Mouse (Mus musculus): ENCODE data around the gene Rbm47. TPM values are rescaled to one million over a fixed set of nuclear protein-coding genes. Genes with fewer than 3 reads are reported as not detected.

Gene Rbm47
- 75.0 and 85.6 TPM in 2 replicates for polyA plus RNA-seq (2015; fragmentation: Nextera tagmentation; extraction: Ambion mirVana)

GRCm38 (mm10) chr5:66173018-66173417 is at the start of gene Rbm47:
Rbm47 (minus strand) TSS chr5:66173118.
- no peaks in the 10 kb centered on the region for H3K27me3 ChIP-seq (ENCODE audit: insufficient read depth, low read length)
- peaks cover 8% of the 10 kb centered on the region; the same call in 1 of the 2 replicates for H3K4me1 ChIP-seq (ENCODE audit: insufficient read depth, low read length)
- no peaks in the 10 kb centered on the region for H3K9me3 ChIP-seq (ENCODE audit: low read length)
- H3K4me2 ChIP-seq (replicated peaks; ENCODE audit: low read depth, low read length) = no peak within 1 kb of the TSS
- WGBS = 81% methylated on average over 2 of the region's 2 CpGs
- no peaks in the 10 kb centered on the region for H3K36me3 ChIP-seq (ENCODE audit: insufficient read depth, low read length)
- no peak for ATAC-seq (ENCODE audit: low FRiP score, low TSS enrichment)
- H3K9ac ChIP-seq (replicated peaks; ENCODE audit: low read length) = no peak within 1 kb of the TSS
- H3K27ac ChIP-seq (ENCODE audit: low read length) = no peak within 1 kb of the TSS
- no peak within 1 kb of the TSS for H3K4me3 ChIP-seq (ENCODE audit: low read length)

- ATAC-seq (ENCODE audit: low FRiP score, low TSS enrichment) = no peak
Observed at GRCm38 (mm10) chr5:66220620-66221019, 47.7 kb upstream of the Rbm47 start.

GRCm38 (mm10) chr5:66219692-66220091 is 46.8 kb upstream of the Rbm47 start:
- no peak overlapping the region for H3K27ac ChIP-seq (ENCODE audit: low read length)
- 18% methylated on average over 6 of the region's 6 CpGs for WGBS

More at GRCm38 (mm10) chr5:66220620-66221019, 47.7 kb upstream of the Rbm47 start:
- Histone ChIP-seq H3K9me3 (ENCODE audit: low read length) (no peaks in the 10 kb centered on the region), H3K36me3 (ENCODE audit: insufficient read depth, low read length) (no peaks in the 10 kb centered on the region), H3K27ac (ENCODE audit: low read length) (no peak overlapping the region), H3K4me1 (ENCODE audit: insufficient read depth, low read length) (peaks cover 14% of the 10 kb centered on the region), H3K9ac (replicated peaks; ENCODE audit: low read length) (no peak overlapping the region), H3K4me3 (ENCODE audit: low read length) (no peak overlapping the region), H3K27me3 (ENCODE audit: insufficient read depth, low read length) (no peaks in the 10 kb centered on the region), H3K4me2 (replicated peaks; ENCODE audit: low read depth, low read length) (no peak overlapping the region)
- 71% methylated on average over 9 of the region's 9 CpGs for WGBS

GRCm38 (mm10) chr5:66215569-66216277 is 42.8 kb upstream of the Rbm47 start:
- Histone ChIP-seq H3K27me3 (ENCODE audit: insufficient read depth, low read length) (no peaks in the 10 kb centered on the region), H3K36me3 (ENCODE audit: insufficient read depth, low read length) (no peaks in the 10 kb centered on the region), H3K9ac (replicated peaks; ENCODE audit: low read length) (no peak overlapping the region), H3K9me3 (ENCODE audit: low read length) (no peaks in the 10 kb centered on the region), H3K4me3 (ENCODE audit: low read length) (no peak overlapping the region), H3K4me2 (replicated peaks; ENCODE audit: low read depth, low read length) (no peak overlapping the region), H3K27ac (ENCODE audit: low read length) (no peak overlapping the region), H3K4me1 (ENCODE audit: insufficient read depth, low read length) (peaks cover 14% of the 10 kb centered on the region)
- WGBS = 52% methylated on average over 10 of the region's 10 CpGs
- no peak for ATAC-seq (ENCODE audit: low FRiP score, low TSS enrichment)

More at GRCm38 (mm10) chr5:66219692-66220091, 46.8 kb upstream of the Rbm47 start:
- peaks cover 14% of the 10 kb centered on the region for H3K4me1 ChIP-seq (ENCODE audit: insufficient read depth, low read length)
- ATAC-seq (ENCODE audit: low FRiP score, low TSS enrichment) = peak; percentile 14; the same call in 1 of the 2 replicates
- no peaks in the 10 kb centered on the region for H3K36me3 ChIP-seq (ENCODE audit: insufficient read depth, low read length)
- no peak overlapping the region for H3K9ac ChIP-seq (replicated peaks; ENCODE audit: low read length)
- no peaks in the 10 kb centered on the region for H3K9me3 ChIP-seq (ENCODE audit: low read length)
- H3K4me2 ChIP-seq (replicated peaks; ENCODE audit: low read depth, low read length) = peak overlapping the region; percentile 22
- H3K27me3 ChIP-seq (ENCODE audit: insufficient read depth, low read length) = no peaks in the 10 kb centered on the region
- no peak overlapping the region for H3K4me3 ChIP-seq (ENCODE audit: low read length)

- Histone ChIP-seq H3K4me2 (replicated peaks; ENCODE audit: low read depth, low read length) (no peak overlapping the region), H3K9me3 (ENCODE audit: low read length) (no peaks in the 10 kb centered on the region), H3K27ac (ENCODE audit: low read length) (no peak overlapping the region), H3K4me3 (ENCODE audit: low read length) (no peak overlapping the region), H3K36me3 (ENCODE audit: insufficient read depth, low read length) (no peaks in the 10 kb centered on the region), H3K27me3 (ENCODE audit: insufficient read depth, low read length) (no peaks in the 10 kb centered on the region), H3K4me1 (ENCODE audit: insufficient read depth, low read length) (peaks cover 11% of the 10 kb centered on the region), H3K9ac (replicated peaks; ENCODE audit: low read length) (no peak overlapping the region)
- ATAC-seq (ENCODE audit: low FRiP score, low TSS enrichment) = no peak
- WGBS = 64% methylated on average over 7 of the region's 7 CpGs
Observed at GRCm38 (mm10) chr5:66214395-66214935, 41.5 kb upstream of the Rbm47 start.

- no peak overlapping the region for H3K9ac ChIP-seq (replicated peaks; ENCODE audit: low read length)
- H3K9me3 ChIP-seq (ENCODE audit: low read length) = no peaks in the 10 kb centered on the region
- 67% methylated on average over 5 of the region's 5 CpGs for whole genome bisulfite sequencing
- no peaks in the 10 kb centered on the region for H3K27me3 ChIP-seq (ENCODE audit: insufficient read depth, low read length)
- no peak for ATAC-seq (ENCODE audit: low FRiP score, low TSS enrichment)
- H3K4me1 ChIP-seq (ENCODE audit: insufficient read depth, low read length) = no peaks in the 10 kb centered on the region
- H3K27ac ChIP-seq (ENCODE audit: low read length) = no peak overlapping the region
- no peak overlapping the region for H3K4me2 ChIP-seq (replicated peaks; ENCODE audit: low read depth, low read length)
- H3K36me3 ChIP-seq (ENCODE audit: insufficient read depth, low read length) = no peaks in the 10 kb centered on the region
- no peak overlapping the region for H3K4me3 ChIP-seq (ENCODE audit: low read length)
Observed at GRCm38 (mm10) chr5:66209532-66210176, 36.7 kb upstream of the Rbm47 start.

- WGBS = 75% methylated on average over 4 of the region's 4 CpGs
- Histone ChIP-seq H3K4me2 (replicated peaks; ENCODE audit: low read depth, low read length) (no peak overlapping the region), H3K4me1 (ENCODE audit: insufficient read depth, low read length) (no peaks in the 10 kb centered on the region), H3K36me3 (ENCODE audit: insufficient read depth, low read length) (no peaks in the 10 kb centered on the region), H3K9me3 (ENCODE audit: low read length) (no peaks in the 10 kb centered on the region), H3K4me3 (ENCODE audit: low read length) (no peak overlapping the region), H3K27me3 (ENCODE audit: insufficient read depth, low read length) (no peaks in the 10 kb centered on the region), H3K27ac (ENCODE audit: low read length) (no peak overlapping the region), H3K9ac (replicated peaks; ENCODE audit: low read length) (no peak overlapping the region)
- ATAC-seq (ENCODE audit: low FRiP score, low TSS enrichment) = no peak
Observed at GRCm38 (mm10) chr5:66204966-66205365, 32.0 kb upstream of the Rbm47 start.

- Histone ChIP-seq H3K4me3 (ENCODE audit: low read length) (no peak overlapping the region), H3K4me2 (replicated peaks; ENCODE audit: low read depth, low read length) (no peak overlapping the region), H3K27me3 (ENCODE audit: insufficient read depth, low read length) (no peaks in the 10 kb centered on the region), H3K9me3 (ENCODE audit: low read length) (no peaks in the 10 kb centered on the region), H3K9ac (replicated peaks; ENCODE audit: low read length) (no peak overlapping the region), H3K27ac (ENCODE audit: low read length) (no peak overlapping the region), H3K4me1 (ENCODE audit: insufficient read depth, low read length) (no peaks in the 10 kb centered on the region), H3K36me3 (ENCODE audit: insufficient read depth, low read length) (no peaks in the 10 kb centered on the region)
- WGBS = 70% methylated on average over 1 of the region's 1 CpGs
- ATAC-seq (ENCODE audit: low FRiP score, low TSS enrichment) = no peak
Observed at GRCm38 (mm10) chr5:66203424-66203823, 30.5 kb upstream of the Rbm47 start.

GRCm38 (mm10) chr5:66200044-66200443 is 27.1 kb upstream of the Rbm47 start:
- no peak for ATAC-seq (ENCODE audit: low FRiP score, low TSS enrichment)
- no peak overlapping the region for H3K4me3 ChIP-seq (ENCODE audit: low read length)
- H3K4me1 ChIP-seq (ENCODE audit: insufficient read depth, low read length) = no peaks in the 10 kb centered on the region

GRCm38 (mm10) chr5:66195323-66195722 is 22.4 kb upstream of the Rbm47 start:
- H3K4me3 ChIP-seq (ENCODE audit: low read length) = no peak overlapping the region
- no peak for ATAC-seq (ENCODE audit: low FRiP score, low TSS enrichment)
- no peaks in the 10 kb centered on the region for H3K27me3 ChIP-seq (ENCODE audit: insufficient read depth, low read length)
- 0 out of 2 replicates have a peak, but pooled peaks cover 3% of the 10 kb centered on the region for H3K4me1 ChIP-seq (ENCODE audit: insufficient read depth, low read length)
- H3K36me3 ChIP-seq (ENCODE audit: insufficient read depth, low read length) = no peaks in the 10 kb centered on the region
- no peak overlapping the region for H3K9ac ChIP-seq (replicated peaks; ENCODE audit: low read length)
- no peaks in the 10 kb centered on the region for H3K9me3 ChIP-seq (ENCODE audit: low read length)
- 78% methylated on average over 10 of the region's 10 CpGs for WGBS
- no peak overlapping the region for H3K4me2 ChIP-seq (replicated peaks; ENCODE audit: low read depth, low read length)
- 0 out of 2 replicates have a peak overlapping the region, but pooled peaks have one; percentile 14 for H3K27ac ChIP-seq (ENCODE audit: low read length)

More at GRCm38 (mm10) chr5:66200044-66200443, 27.1 kb upstream of the Rbm47 start:
- Histone ChIP-seq H3K4me2 (replicated peaks; ENCODE audit: low read depth, low read length) (no peak overlapping the region), H3K27ac (ENCODE audit: low read length) (no peak overlapping the region), H3K9ac (replicated peaks; ENCODE audit: low read length) (no peak overlapping the region), H3K36me3 (ENCODE audit: insufficient read depth, low read length) (no peaks in the 10 kb centered on the region), H3K9me3 (ENCODE audit: low read length) (no peaks in the 10 kb centered on the region), H3K27me3 (ENCODE audit: insufficient read depth, low read length) (no peaks in the 10 kb centered on the region)
- WGBS = 64% methylated on average over 10 of the region's 10 CpGs
